Mouse (Mus musculus): Measurements from ENCODE around the gene Mcrs1.
"Not testable (repeated sequence)": the region's sequence is repeated elsewhere in the genome, so short reads cannot be mapped to it uniquely, and the experiment has no call there.

Gene Mcrs1

GRCm38 (mm10) chr15:99251626-99252380, at the start of gene Mcrs1:
Gene Mcrs1, minus strand, starts transcription at chr15:99251961.
- peak; percentile 100 for DNase-seq (ENCODE audit: low read depth, low spot score)

DNA sequence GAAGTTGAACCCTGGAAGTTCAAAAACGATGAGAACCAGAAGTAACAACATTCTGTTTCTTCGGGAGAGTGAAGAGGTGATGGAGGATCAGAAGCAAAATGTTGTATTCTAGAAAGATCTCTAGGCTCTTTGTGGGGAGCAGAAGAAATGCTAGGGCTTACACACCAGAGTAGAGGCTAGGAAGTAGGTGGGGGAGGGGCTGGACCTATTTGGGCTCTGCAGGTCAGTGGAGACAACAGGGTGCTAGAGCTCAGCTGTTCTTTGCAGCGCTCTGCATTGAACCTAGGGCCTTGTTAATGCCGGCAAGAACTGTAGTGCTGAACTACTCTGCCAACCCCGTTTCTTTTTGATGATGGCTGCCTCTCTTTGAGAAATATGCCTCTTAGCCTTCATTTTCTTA, 44.5 kb upstream of the Mcrs1 start:
- peak; percentile 23 for DNase-seq (ENCODE audit: low read depth, low spot score)

GRCm38 (mm10) chr15:99295484-99295981, 43.8 kb upstream of the Mcrs1 start, which contains the start of gene Fam186b:
Gene Fam186b, minus strand, starts transcription at chr15:99295888.
- DNase-seq (ENCODE audit: low read depth, low spot score): peak; percentile 33

- peak; percentile 76 for DNase-seq (ENCODE audit: low read depth, low spot score)
Observed at GRCm38 (mm10) chr15:99294813-99295374, 43.1 kb upstream of the Mcrs1 start, which contains the start of gene Prpf40b. Gene Prpf40b, plus strand, starts transcription at chr15:99295087.

- DNase-seq (ENCODE audit: low read depth, low spot score): peak; percentile 23
Observed at GRCm38 (mm10) chr15:99294287-99294686, 42.5 kb upstream of the Mcrs1 start.

GRCm38 (mm10) chr15:99290586-99290985, 38.8 kb upstream of the Mcrs1 start:
- no peak for DNase-seq (ENCODE audit: low read depth, low spot score)

DNA sequence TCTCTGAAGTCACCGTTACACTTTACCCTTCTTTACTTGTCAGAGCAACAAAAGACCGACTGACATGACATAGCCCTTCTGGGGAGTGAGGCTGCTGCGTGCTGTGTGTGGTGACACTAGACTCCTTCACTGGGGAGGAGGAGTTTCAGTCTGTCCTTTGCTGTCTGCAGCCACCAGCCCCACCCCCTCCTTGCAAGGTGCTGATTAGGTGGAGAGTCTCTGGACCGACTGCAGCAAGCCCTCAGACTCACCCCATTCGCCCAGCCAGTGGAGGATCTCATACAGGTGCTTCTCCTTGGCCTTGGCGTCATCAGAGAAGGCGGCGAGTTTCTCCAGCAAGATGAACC, 33.4 kb upstream of the Mcrs1 start:
- DNase-seq (ENCODE audit: low read depth, low spot score): no peak

- peak; percentile 34 for DNase-seq (ENCODE audit: low read depth, low spot score)
Observed at GRCm38 (mm10) chr15:99284527-99285188, 32.9 kb upstream of the Mcrs1 start.

- DNase-seq (ENCODE audit: low read depth, low spot score): no peak
Observed at GRCm38 (mm10) chr15:99283456-99283855, 31.7 kb upstream of the Mcrs1 start.

DNA sequence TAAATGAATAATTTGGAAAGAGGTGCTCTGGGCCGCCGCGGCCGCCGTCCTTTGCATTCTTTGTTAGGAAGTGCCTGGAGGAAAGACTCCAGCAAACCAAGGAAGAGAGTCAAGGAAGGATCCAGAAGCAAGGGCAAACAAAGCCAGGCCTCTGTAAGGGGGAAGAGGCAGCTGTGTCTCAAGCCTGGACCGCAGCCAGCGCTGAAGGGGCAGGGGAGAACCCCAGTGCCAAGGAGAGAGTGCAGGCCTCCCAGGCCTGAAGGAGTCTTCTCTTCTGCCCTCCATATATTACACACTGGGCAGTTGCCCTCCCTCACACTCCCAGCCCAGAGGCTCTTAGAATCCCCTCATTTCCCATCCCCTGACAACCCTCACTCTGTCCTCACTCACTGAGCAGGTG, 26.5 kb upstream of the Mcrs1 start:
- DNase-seq (ENCODE audit: low read depth, low spot score): no peak

GRCm38 (mm10) chr15:99276095-99276494, 24.3 kb upstream of the Mcrs1 start:
- DNase-seq (ENCODE audit: low read depth, low spot score): no peak

DNA sequence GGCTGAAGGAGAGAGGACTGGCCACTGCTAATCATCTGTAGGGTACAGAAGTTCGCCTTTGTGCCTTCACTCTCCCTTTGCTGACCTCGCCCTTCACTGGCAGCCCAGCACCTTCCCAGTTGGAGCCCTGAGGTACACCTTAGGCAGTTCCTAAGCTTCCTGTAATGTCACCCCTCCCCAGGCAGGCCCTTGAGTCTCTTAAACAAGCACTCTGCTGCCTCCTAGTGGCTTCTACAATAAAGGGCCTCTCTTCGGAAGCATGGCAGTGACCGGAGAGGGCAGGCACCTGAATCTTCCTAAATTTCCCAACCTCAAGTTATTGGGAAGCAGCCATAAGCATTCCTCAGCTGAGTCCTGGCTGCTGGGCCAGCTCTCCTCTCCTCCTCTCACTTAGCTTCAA, 13.9 kb upstream of the Mcrs1 start:
- DNase-seq (ENCODE audit: low read depth, low spot score): peak; percentile 94

DNA sequence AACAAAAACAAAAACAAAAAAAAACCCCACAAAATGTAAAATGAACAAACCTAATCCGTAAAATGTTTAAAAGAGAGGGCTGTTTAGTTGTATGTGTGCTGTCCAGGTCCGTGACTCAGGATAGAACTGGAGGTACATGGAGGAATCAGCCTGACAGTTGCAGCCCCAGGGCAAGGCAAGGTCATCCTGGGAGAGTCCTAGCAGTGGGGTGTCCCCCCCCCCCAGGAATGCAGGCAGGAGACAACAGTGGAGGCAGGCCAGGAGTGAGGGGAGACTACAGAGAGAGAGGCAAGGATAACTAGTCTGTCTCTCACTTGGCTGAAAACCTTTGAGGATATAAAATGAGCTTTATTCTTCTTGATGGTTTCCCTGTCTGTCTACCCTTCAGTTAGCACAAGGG, 12.6 kb upstream of the Mcrs1 start:
- DNase-seq (ENCODE audit: low read depth, low spot score): no peak

- no peak for DNase-seq (ENCODE audit: low read depth, low spot score)
Observed at GRCm38 (mm10) chr15:99262702-99263101, 10.9 kb upstream of the Mcrs1 start.

DNA sequence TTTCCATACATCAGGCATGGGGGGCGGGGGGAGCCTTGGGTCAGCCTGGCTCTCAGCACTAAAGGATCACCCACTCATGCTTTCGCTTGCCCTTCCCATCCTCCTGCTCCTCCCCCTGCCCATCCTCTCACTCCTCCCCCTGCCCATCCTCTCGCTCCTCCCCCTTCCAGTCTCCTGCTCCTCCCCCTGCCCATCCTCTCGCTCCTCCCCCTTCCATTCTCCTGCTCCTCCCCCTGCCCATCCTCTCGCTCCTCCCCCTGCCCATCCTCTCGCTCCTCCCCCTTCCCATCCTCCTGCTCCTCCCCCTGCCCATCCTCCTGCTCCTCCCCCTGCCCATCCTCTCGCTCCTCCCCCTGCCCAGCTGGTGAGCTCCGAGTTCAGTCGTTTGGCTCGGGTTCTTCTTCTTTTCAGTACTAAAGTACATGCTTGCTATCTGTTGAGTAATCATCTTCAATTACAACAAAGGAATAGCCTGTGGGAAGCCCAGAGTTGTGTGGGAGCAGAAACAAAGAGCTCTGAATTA, 8.0 kb upstream of the Mcrs1 start:
- DNase-seq (ENCODE audit: low read depth, low spot score): peak; percentile 74

DNA sequence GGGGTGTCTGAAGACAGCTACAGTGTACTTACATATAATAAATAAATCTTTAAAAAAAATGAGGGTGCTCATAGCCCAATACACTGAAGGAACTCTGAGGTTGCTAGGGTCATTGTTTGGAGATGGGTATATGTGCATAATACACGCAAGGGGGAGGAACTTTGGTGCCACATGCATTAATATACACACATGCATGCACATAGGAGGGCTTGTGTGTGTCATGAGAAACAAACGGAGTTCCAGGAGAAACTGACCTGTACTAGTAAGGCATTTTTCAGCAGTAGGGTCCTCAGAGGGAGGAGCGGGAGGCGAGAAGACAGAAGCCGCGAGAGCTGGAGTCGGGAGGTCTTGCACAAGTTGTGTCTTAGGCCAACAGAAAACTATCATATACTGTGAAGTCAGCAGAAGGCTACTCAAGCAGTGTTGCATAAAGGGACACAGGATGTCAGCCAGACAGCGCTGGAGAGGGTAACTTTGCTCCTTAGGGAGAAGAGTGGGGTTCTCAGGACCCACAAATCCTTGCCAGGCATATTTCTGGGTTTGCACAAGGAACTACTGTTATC, 7.5 kb upstream of the Mcrs1 start:
- peak; percentile 72 for DNase-seq (ENCODE audit: low read depth, low spot score)

GRCm38 (mm10) chr15:99255241-99255749, 3.5 kb upstream of the Mcrs1 start:
- peak; percentile 59 for DNase-seq (ENCODE audit: low read depth, low spot score)

DNA sequence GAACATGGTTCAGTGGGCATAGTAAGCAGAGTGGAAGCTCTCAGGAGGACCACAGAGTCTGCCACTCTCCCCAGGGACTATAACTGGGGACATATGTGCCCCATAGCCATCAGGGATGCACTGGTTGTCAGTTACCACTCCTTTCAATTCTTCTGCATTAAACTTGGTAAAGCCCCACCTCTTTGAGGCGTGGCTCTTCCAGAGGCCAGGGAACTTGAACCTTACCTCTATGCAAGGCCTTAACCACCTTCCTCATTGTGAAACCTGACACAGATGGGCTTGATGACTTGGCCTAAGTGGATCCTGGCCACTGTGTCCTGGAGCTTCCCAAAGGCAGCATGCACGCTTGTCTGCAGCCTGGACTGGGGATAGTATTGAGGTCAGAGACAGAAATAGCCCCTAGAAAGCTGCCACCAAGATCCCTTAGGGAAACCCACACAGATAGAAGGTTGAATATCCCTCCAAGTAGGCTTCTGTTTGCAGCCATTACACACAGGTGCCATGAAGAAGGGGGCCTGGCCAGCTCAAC, 2.8 kb upstream of the Mcrs1 start:
- no peak for DNase-seq (ENCODE audit: low read depth, low spot score)

- no peak for DNase-seq (ENCODE audit: low read depth, low spot score)
Observed at GRCm38 (mm10) chr15:99253772-99254171, 2.0 kb upstream of the Mcrs1 start.

DNA sequence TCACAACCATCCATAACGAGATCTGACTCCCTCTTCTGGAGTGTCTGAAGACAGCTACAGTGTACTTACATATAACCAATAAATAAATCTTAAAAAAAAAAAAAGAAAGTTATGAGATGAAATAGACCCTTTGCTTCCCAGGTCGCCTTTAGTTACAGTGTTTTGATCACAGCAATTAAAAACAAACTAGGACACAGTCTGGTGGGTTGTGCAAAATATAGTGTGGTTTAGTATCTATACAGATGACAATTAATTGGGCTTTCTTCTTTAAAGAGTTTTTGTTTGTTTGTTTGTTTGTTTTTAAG, 1.4 kb upstream of the Mcrs1 start:
- not testable (repeated sequence) for DNase-seq (ENCODE audit: low read depth, low spot score)

DNA sequence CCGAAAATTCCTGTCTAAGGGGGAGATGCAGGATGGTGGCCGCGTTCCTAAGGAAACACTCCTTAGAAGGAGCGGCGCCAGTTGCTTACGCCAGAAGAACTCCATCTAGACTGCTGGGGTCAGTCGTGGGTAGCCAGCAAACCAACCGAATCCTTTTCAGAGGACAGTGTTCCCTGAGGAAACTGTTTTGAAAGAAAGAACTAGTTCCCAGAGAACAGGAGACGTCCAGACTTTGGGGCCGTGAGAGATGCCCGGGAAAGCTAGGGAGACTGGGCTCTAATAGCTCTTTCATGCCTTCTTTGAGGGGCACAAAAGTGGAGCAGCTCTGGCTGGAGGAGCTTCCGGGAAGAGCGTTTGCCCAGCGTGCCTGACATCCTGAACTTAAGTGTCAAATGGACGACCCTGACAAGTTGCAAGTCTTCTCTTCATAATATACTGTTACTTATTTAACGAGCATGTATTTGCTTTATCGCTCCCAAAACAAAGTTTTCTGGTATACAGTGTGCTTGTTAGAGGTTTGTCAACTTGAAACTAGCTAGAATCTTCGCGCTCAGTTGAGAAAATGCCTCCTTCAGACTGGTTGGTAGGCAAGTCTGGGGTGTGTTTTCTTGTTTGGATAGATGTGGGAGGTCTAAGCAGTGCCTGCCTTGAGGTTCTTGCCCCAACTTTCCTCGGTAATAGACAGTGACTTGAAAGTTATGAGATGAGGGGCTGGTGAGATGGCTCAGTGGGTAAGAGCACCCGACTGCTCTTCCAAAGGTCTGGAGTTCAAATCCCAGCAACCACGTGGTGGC, 817 bp upstream of the Mcrs1 start:
- peak; percentile 88 for DNase-seq (ENCODE audit: low read depth, low spot score)

All from 3T3-L1 (cell line).